Mouse (Mus musculus) liver, postnatal 0 days (tissue): Measurements from ENCODE around the gene Ddx49.

Experiments used
- CTCF ChIP-seq: sonication (generic); IDR thresholded peaks from 2 replicates; pipeline ENCODE4 v1.5.1; 2016; ENCODE audit warnings: antibody characterized with exemption, low read depth
- EP300 ChIP-seq: IDR thresholded peaks from 2 replicates; pipeline ENCODE4 v1.6.1; 2016; ENCODE audit warnings: antibody characterized with exemption, low read depth, mild to moderate bottlenecking

- no peak for TF ChIP-seq CTCF
- no peak for TF ChIP-seq EP300
These were observed 39.7 kb upstream of the Ddx49 start for GRCm38 (mm10) chr8:70342007-70342406.
